Mouse (Mus musculus) mature B cell (primary cell): Measurements from ENCODE around the gene Olfr1359.
"Not testable (repeated sequence)": the region's sequence is repeated elsewhere in the genome, so short reads cannot be mapped to it uniquely, and the experiment has no call there.

Source experiments
- in situ Hi-C: fragments of 300-500 bp; cut with MboI; formaldehyde crosslinking; loops from 2 replicates; pipeline ENCODE4 v1.14.3; 2019

Olfr1359 gene

GRCm38 (mm10) chr13:21722993-21723836 is 25.3 kb downstream of the Olfr1359 start:
- in situ Hi-C loops = loop anchor here (25.0 kb wide), 1 partner anchor 311 kb away; the partner anchor contains the start of gene Zkscan3

GRCm38 (mm10) chr13:21727948-21728572 is 30.1 kb downstream of the Olfr1359 start:
- in situ Hi-C loops = loop anchor here (25.0 kb wide), 1 partner anchor 1416 kb away; no protein-coding TSS in a partner anchor

GRCm38 (mm10) chr13:21729544-21729943 is 31.6 kb downstream of the Olfr1359 start:
- in situ Hi-C loops = loop anchor here (25.0 kb wide), 1 partner anchor 1417 kb away; no protein-coding TSS in a partner anchor

DNA sequence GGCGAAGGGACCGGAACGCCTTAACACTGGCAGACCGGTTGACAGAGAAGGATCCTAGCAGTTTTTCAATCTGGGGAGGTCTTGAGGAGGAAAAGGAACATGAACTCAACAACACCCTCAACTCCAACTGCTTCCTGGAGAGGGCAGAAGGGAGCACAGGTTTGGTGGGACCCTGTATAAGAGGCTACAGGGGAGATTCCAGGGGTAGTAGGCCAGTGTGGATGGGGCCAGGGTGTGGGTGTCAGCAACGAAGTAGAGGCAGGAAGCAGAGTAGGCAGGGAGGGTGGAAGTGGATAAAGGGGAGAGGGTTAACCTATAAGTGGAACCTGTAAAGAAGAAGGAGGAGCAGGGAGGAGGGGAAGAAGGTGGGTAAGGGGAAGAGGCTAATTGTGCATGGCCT is 35.6 kb downstream of the Olfr1359 start:
- in situ Hi-C loops = loop anchor here (25.0 kb wide), 1 partner anchor 1421 kb away; no protein-coding TSS in a partner anchor

GRCm38 (mm10) chr13:21734010-21734905 is 36.3 kb downstream of the Olfr1359 start:
- in situ Hi-C loops = loop anchor here (25.0 kb wide), 1 partner anchor 1422 kb away; no protein-coding TSS in a partner anchor

- in situ Hi-C loops = loop anchor here (25.0 kb wide), 1 partner anchor 1423 kb away; no protein-coding TSS in a partner anchor
Observed at GRCm38 (mm10) chr13:21734906-21735767, 37.2 kb downstream of the Olfr1359 start, which contains the start of gene Hist1h4j. Hist1h4j (plus strand) TSS chr13:21735064.

- in situ Hi-C loops = loop anchor here (25.0 kb wide), 1 partner anchor 1433 kb away; no protein-coding TSS in a partner anchor
Observed at GRCm38 (mm10) chr13:21745006-21745405, 47.1 kb downstream of the Olfr1359 start.

DNA sequence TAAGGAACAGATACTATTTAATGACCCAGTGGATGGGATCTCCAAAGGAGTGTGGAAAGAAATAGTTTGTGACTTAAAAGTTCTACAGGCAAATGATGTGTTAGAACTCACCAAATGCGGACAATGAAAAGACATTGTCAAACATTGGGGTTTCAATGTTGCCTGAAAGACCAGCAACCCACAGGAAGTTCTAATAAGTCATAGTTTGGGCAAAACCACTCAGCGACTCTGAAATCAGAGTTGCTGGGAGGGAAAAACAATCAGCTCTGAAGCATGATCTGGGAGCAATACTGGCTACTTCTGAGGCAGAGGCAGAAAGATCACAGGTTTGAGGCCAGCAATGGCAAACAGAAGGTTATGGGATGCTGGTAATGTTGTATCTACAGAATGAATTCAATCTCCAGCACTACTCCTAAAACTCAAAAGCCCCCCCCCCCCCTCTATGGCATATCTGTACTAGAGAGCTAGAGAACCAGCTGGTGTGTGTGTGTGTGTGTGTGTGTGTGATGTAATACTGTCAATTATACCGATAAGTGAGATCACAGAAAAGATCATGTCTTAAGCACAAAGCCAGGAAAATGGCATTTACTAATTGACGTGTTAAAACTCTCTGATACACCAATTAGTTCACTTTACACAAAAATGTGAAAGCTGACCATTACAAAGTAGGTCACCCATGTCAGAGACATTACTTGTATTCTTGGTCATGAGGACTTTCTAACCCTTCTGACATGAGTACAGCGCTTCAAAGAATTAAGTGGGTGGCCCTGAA is 51.7 kb downstream of the Olfr1359 start:
- in situ Hi-C loops = loop anchor here (25.0 kb wide), 1 partner anchor 1437 kb away; no protein-coding TSS in a partner anchor

DNA sequence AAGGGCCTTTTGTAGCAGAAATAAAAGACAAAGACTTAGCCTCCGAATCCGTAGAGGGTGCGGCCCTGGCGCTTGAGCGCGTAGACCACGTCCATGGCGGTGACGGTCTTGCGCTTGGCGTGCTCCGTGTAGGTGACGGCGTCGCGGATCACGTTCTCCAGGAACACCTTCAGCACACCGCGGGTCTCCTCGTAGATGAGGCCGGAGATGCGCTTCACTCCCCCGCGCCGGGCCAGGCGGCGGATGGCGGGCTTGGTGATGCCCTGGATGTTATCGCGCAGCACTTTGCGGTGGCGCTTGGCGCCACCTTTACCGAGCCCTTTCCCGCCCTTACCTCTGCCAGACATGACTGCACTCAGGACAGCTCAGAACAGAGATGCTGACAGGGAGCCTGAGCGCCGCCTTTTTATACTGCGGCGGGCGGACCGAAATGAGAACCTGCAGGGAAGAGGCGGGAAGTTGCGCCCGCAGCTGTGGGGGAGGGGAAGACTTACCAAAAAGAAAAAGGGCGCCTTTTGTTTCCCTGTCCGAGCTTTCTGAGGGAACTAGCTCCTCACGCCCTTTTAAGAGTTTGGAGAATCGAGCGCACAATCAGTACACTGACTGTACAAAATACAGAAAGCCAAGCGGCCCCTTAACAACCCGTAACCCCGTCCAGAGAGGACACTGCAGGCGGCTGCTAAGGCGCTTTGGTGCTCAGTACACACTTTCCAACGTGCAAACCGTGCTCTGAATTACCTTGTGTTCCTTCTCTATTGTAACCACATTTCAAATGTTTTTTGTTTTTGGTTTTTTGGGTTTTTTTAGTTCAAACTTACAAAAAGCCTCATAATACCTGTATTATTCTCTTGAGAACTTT is 52.5 kb downstream of the Olfr1359 start, which contains the start of gene Hist1h4k:
Gene Hist1h4k (minus strand): TSS at position 347 of the 859 bp plus-strand sequence.
- in situ Hi-C loops = not testable (repeated sequence)

DNA sequence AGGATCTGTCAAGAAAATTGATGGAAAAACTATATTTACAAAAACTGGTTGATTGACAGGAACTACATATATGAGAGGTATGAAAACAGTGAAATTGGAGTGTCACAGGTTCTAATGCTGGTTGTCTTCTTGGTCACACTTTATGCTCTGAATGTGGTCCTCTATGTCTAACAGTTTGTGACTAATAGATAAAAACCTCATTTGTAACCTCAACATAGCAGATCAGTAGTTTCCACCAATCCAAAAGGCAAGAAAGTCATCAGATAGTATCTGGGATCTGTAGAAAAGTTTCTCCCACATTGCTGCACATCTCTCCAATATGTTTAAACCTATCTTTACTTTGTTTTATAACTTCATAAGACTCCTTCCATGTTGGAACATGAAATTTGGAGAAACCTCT is 53.5 kb downstream of the Olfr1359 start:
- in situ Hi-C loops = no loop called here

DNA sequence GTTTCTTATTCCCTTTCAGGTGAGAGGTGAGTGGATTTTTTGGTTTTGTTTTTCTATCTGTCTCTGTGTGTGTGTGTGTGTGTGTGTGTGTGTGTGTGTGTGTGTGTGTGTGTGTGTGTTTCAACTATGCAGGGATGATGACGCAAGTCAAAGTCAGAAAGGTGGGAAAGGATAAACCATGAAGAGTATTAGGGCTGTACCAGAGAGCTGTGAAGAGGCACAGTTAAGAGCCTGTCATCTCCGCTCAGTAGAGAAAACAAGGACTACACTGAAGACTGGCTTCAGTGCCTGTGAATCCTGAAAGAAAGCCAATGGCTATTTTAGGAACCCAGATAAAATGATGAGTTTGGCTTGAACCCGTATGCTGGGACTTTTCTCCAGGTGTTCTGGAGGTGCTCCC is 53.9 kb downstream of the Olfr1359 start:
- in situ Hi-C loops = no loop called here

- in situ Hi-C loops = no loop called here
Observed at GRCm38 (mm10) chr13:21752356-21752755, 54.4 kb downstream of the Olfr1359 start.

DNA sequence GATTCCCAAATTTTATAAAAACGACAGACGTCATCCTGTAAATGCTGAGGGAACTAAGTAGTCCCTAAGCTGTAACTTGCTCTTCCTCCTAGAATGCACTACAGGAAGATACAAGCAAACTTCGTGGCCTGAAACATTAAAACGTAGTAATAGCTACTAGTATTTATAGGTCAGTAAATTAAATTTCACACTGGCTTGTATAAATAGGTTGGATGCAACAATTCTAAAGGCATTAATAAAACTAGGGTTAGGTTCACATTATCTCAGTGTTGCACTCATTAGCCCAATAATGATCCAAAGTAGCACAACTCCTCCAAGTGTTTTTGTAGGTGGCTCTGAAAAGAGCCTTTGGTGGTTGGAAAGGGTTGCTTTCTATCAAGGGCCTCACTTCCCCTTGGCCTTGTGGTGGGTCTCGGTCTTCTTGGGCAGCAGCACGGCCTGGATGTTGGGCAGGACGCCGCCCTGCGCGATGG is 55.2 kb downstream of the Olfr1359 start:
- in situ Hi-C loops = no loop called here

DNA sequence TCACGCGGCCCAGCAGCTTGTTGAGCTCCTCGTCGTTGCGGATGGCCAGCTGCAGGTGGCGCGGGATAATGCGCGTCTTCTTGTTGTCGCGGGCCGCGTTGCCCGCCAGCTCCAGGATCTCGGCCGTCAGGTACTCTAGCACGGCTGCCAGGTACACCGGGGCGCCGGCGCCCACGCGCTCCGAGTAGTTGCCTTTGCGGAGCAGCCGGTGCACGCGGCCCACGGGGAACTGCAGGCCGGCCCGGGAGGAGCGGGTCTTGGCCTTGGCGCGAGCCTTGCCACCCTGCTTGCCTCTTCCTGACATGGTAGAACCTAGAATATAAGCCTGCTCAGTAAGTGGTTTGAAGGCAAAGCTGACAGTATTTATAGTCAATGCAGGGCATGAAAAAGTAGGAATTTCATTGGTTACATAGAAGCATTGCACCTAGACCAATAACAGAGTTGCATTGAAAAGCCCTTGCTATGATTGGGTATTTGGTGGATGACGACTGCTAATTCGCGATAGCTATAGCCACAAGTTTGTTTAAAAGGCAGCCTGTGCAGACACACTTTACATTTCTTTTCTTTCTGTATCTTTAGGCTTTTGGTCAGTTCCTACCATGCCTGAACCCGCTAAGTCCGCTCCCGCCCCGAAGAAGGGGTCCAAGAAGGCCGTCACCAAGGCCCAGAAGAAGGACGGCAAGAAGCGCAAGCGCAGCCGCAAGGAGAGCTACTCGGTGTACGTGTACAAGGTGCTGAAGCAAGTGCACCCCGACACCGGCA is 55.8 kb downstream of the Olfr1359 start, which contains the start of the genes Hist1h2ak and Hist1h2bn:
Gene Hist1h2ak (minus strand): TSS at position 304 of the 762 bp plus-strand sequence.
Gene Hist1h2bn (plus strand): TSS at position 600 of the 762 bp plus-strand sequence.
- in situ Hi-C loops = not testable (repeated sequence)

DNA sequence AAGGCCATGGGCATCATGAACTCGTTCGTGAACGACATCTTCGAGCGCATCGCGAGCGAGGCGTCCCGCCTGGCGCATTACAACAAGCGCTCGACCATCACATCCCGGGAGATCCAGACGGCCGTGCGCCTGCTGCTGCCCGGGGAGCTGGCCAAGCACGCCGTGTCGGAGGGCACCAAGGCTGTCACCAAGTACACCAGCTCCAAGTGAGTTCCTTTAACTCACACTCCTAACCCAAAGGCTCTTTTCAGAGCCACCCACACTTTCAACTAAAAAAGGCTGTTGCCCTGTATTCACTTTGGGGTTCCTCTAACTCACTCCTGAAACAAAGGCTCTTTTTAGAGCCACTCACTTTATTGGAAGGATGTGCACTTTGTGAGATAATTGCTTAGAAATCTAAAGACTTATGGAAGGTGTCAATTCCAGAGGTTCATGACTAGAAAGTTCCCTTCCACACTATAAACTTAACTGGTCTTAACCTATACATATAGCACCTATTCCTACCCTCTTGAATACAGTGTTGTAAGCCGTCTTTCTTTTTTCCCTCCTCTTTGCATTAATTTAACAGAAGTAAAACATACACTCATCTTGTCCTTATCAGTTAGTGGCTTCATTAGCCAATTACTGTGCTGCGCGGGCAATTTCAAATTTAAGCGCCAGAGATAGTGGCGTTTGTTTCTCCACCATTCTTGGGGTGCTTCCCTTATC is 56.5 kb downstream of the Olfr1359 start:
- in situ Hi-C loops = not testable (repeated sequence)

GRCm38 (mm10) chr13:21755707-21756106 is 57.8 kb downstream of the Olfr1359 start:
- in situ Hi-C loops = no loop called here
